Mouse (Mus musculus) liver, embryonic 14.5 days (tissue): ENCODE data around the gene Selp. TPM values are rescaled to one million over a fixed set of nuclear protein-coding genes. Genes with fewer than 3 reads are reported as not detected.

Experiments used
- ATAC-seq: fragments of 200-750 bp; cut with Nextera tagmentation; 2 replicates; pipeline ENCODE4 v1.8.0; 2017; ENCODE audit warnings: moderate number of reproducible peaks, mild to moderate bottlenecking, moderate library complexity; ENCODE audit not compliant: insufficient read depth
- DNase-seq, 3 experiments: peaks; one replicate each; pipeline ENCODE4 v3.0.0-alpha.2; 2012 to 2013; ENCODE audit warnings: low read depth in 3 of 3, low spot score in 3 of 3
- H3K27ac ChIP-seq: fragments of 300-500 bp; sonication (generic); 2 replicates; pipeline ENCODE4 v1.5.1; 2014; ENCODE audit warnings: moderate library complexity, mild to moderate bottlenecking, control low read depth, inconsistent platforms
- H3K27me3 ChIP-seq: fragments of 300-500 bp; sonication (generic); 2 replicates; pipeline ENCODE4 v1.6.1; 2014; ENCODE audit warnings: mild to moderate bottlenecking, low read length, moderate library complexity; ENCODE audit not compliant: control insufficient read depth, insufficient read depth
- H3K36me3 ChIP-seq: fragments of 300-500 bp; sonication (generic); replicated peaks from 2 replicates; pipeline ENCODE4 v1.6.1; 2014; ENCODE audit warnings: low read depth; ENCODE audit not compliant: control insufficient read depth, insufficient read depth
- H3K4me1 ChIP-seq, 2 experiments: fragments of 200-500 bp in 1 of 2; fragments of 300-500 bp in 1 of 2; sonication (generic) in 1 of 2; replicated peaks; 2 replicates each; pipeline ENCODE4 v1.6.1; 2012 to 2014; ENCODE audit warnings: antibody characterized with exemption in 1 of 2, inconsistent platforms in 1 of 2, low read length in 1 of 2; ENCODE audit not compliant: control insufficient read depth in 2 of 2, insufficient read depth in 2 of 2
- H3K4me2 ChIP-seq: fragments of 300-500 bp; sonication (generic); 2 replicates; pipeline ENCODE4 v1.6.1; 2014; ENCODE audit warnings: low read depth, mild to moderate bottlenecking, control low read depth, moderate library complexity
- H3K4me3 ChIP-seq, 2 experiments: fragments of 200-500 bp in 1 of 2; fragments of 300-500 bp in 1 of 2; sonication (generic) in 1 of 2; 2 replicates each; pipeline ENCODE4 v1.5.1; 2012 to 2014; ENCODE audit warnings: low read depth in 2 of 2, low read length in 2 of 2, mild to moderate bottlenecking in 2 of 2, control low read depth in 1 of 2, inconsistent platforms in 1 of 2, moderate library complexity in 1 of 2; ENCODE audit not compliant: insufficient read depth in 1 of 2
- H3K9ac ChIP-seq: fragments of 300-500 bp; sonication (generic); replicated peaks from 2 replicates; pipeline ENCODE4 v1.6.1; 2014; ENCODE audit warnings: mild to moderate bottlenecking, control low read depth, moderate library complexity
- H3K9me3 ChIP-seq: fragments of 300-500 bp; sonication (generic); 2 replicates; pipeline ENCODE4 v1.6.1; 2016; ENCODE audit warnings: low read length, mixed read lengths; ENCODE audit not compliant: control insufficient read depth
- CTCF ChIP-seq: IDR thresholded peaks from 2 replicates; pipeline ENCODE4 v1.5.1; 2016; ENCODE audit warnings: antibody characterized with exemption, low read depth, control low read depth
- EP300 ChIP-seq: IDR thresholded peaks from 2 replicates; pipeline ENCODE4 v1.6.1; 2016; ENCODE audit warnings: antibody characterized with exemption, low read depth
- WGBS: fragments of 180-500 bp; shearing (Covaris S2); extraction: QIAGEN DNeasy Blood & Tissue Kit; methylation state at CpG from one replicate; pipeline ENCODE4 v1.1.7; 2014; ENCODE audit not compliant: insufficient replicate concordance; 5-methylcytosine and 5-hydroxymethylcytosine counted together
- polyA plus RNA-seq, 2 experiments: library from polyadenylated mRNA; depleted of rRNA in 1 of 2; stranded (reverse) in 1 of 2; unstranded in 1 of 2; fragments of >200 nt; fragmentation: Nextera tagmentation in 1 of 2; extraction: Ambion mirVana in 1 of 2; gene quantifications; 2 replicates each; pipeline versions ENCODE4 v1.2.1 to v1.2.3; 2012 to 2014

The Selp gene
- polyA plus RNA-seq, 2 experiments, result 0.37 to 0.75 TPM

DNA sequence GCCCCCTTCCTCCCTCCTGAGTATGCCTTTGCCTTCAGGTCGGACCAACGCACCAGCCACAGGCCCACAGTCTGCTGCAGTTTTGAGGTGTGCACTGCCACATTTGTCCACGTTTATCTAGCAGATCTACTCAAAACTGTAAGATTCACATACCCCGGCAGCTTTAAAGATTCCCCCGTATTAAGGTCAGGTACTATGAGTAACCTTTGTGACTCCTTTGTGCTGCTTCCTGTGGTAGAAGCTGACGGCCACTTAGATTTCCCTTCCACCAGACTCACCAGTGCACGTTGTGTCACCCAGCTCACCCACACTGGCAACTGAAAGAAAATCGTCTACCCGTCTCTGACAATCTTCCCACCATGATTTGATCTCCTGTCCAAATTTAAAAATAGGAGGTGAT lies 42.0 kb upstream of the Selp start:
- Histone ChIP-seq H3K4me1 (peaks cover 0 to 8% of the 10 kb centered on the region in 2 experiments; a peak in 2 of 4 replicates), H3K4me2 (no peak overlapping the region), H3K9me3 (no peaks in the 10 kb centered on the region), H3K4me3 (no peak overlapping the region), H3K27me3 (no peaks in the 10 kb centered on the region), H3K9ac (no peak overlapping the region), H3K27ac (no peak overlapping the region), H3K36me3 (no peaks in the 10 kb centered on the region)
- DNase-seq (no peak), ATAC-seq (no peak)
- 48% methylated on average over 9 of the region's 9 CpGs for WGBS
- no peak for TF ChIP-seq EP300
- TF ChIP-seq CTCF, result no peak

DNA sequence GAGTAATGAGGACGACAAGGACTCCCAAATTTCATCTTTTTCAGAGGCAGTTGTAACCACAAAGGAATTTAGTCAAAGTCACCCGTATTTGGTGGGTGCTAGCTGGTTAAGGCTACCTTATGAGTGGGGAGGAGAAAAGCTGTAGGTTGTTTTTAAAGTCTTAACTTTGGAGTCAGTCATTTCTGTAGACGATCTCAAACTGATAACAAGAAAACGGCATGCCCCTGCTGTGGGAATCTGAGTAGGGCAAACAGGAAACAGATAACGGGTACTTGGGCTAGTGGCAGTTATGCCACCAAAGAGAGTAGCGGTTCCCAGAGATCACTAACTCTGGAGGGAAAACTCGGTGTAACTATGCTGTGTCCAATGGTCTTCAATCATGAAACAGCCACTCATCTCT lies 41.3 kb upstream of the Selp start:
- no peak overlapping the region for H3K27ac ChIP-seq

DNA sequence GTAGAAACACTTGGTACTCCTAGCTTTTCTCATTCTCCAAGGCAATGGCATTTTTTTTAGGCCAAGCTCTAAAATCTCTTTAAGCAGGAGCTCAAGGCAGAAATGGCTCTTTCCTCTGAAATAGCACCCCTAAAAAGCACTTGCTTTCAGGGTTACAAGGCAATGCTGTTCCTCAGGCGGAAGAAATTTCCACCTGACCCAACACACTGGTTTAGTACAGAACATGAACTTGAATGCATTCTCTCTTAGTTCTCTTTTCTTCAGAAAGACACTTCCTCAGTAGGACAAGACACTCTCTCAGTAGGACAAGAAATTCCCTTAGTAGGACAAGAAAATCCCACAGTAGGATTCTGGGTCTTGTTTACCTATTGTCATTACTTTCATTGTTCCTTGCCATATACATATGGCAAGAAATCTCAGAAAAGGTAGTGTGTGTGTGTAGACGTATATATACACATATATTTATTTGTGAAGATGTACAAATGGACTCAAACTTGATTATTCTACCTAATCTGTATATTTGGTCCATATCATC lies 40.4 kb upstream of the Selp start:
- WGBS, result 61% methylated on average over 2 of the region's 2 CpGs
- Histone ChIP-seq H3K9ac (no peak overlapping the region), H3K4me3 (no peak overlapping the region), H3K27ac (no peak overlapping the region), H3K4me1 (peaks cover 0 to 8% of the 10 kb centered on the region in 2 experiments; a peak in 2 of 4 replicates), H3K27me3 (no peaks in the 10 kb centered on the region), H3K4me2 (no peak overlapping the region), H3K36me3 (no peaks in the 10 kb centered on the region), H3K9me3 (no peaks in the 10 kb centered on the region)
- TF ChIP-seq CTCF (no peak), EP300 (no peak)
- ATAC-seq (no peak), DNase-seq (no peak)

More for the DNA sequence above, 41.3 kb upstream of the Selp start:
- WGBS, result 10% methylated on average over 7 of the region's 7 CpGs
- Histone ChIP-seq H3K27me3 (no peaks in the 10 kb centered on the region), H3K4me2 (no peak overlapping the region), H3K4me3 (no peak overlapping the region), H3K9me3 (no peaks in the 10 kb centered on the region), H3K36me3 (no peaks in the 10 kb centered on the region), H3K4me1 (peaks cover 0 to 8% of the 10 kb centered on the region in 2 experiments; a peak in 2 of 4 replicates), H3K9ac (no peak overlapping the region)
- ATAC-seq, result no peak
- no peak for DNase-seq
- TF ChIP-seq CTCF (no peak), EP300 (no peak)

DNA sequence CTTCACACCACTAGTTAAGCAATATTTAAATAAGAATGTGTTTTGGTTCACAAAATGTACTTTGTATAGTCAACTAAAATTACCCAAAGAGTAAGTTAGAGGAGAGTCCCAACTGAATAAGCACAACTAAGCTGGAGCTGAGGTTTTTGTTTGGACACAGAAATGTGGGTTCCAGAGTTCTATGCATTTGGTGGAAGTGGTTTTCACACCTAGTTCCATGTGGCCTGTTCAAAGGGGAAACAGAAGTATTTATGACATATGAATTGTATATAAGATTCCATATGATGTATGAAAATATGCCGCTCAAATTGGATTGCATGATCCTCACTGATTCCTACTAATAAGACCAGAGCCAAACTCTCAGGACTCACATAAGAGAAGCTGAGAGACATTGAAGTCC lies 39.6 kb upstream of the Selp start:
- no peak for DNase-seq
- no peak overlapping the region for H3K27ac ChIP-seq

DNA sequence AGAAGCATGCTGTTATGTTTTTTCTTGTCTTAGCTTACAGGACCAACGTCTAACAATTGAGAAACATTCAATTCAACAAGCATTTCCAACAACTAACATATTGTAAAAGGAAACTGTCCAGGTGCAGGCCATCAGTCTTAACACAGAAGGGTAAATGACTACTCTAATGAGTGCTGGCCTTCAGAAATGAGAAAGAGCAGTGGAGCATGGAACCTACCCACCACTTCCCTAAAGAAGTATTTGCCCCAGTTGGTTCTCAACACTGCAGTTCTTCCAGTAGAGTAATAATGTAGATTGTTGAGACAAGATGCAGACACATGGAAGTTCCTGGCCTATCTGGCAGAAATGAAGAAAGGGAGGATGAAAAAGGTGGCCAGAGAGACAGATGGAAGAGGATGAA lies 38.6 kb upstream of the Selp start:
- H3K9ac ChIP-seq, result no peak overlapping the region
- no peaks in the 10 kb centered on the region for H3K36me3 ChIP-seq
- TF ChIP-seq EP300, result no peak
- TF ChIP-seq CTCF, result no peak
- no peak overlapping the region for H3K27ac ChIP-seq
- H3K9me3 ChIP-seq, result no peaks in the 10 kb centered on the region
- WGBS, result 39% methylated on average over 1 of the region's 1 CpGs
- peaks cover 0 to 6% of the 10 kb centered on the region in 2 experiments; a peak in 1 of 4 replicates for H3K4me1 ChIP-seq
- no peak overlapping the region for H3K4me3 ChIP-seq
- ATAC-seq, result no peak
- DNase-seq, result no peak
- no peak overlapping the region for H3K4me2 ChIP-seq
- no peaks in the 10 kb centered on the region for H3K27me3 ChIP-seq

More for the DNA sequence above, 39.6 kb upstream of the Selp start:
- Histone ChIP-seq H3K36me3 (no peaks in the 10 kb centered on the region), H3K9me3 (no peaks in the 10 kb centered on the region), H3K4me3 (no peak overlapping the region), H3K9ac (no peak overlapping the region), H3K27me3 (no peaks in the 10 kb centered on the region), H3K4me2 (no peak overlapping the region), H3K4me1 (peaks cover 0 to 6% of the 10 kb centered on the region in 2 experiments; a peak in 1 of 4 replicates)
- ATAC-seq, result no peak
- WGBS, result 73% methylated on average over 1 of the region's 1 CpGs
- TF ChIP-seq EP300 (no peak), CTCF (no peak)
